Comparison of ENCODE assay signal across 23 mouse cellular contexts in genomic region chr3:103246627-103247260, GRCm38 (mm10). TPM values are rescaled to one million over a fixed set of nuclear protein-coding genes. Genes with fewer than 3 reads are reported as not detected.
A peak's percentile ranks its signal among the peaks of the same experiment; 100 is the strongest.
DNase-seq lines count a peak whose midpoint lies in the region; ATAC-seq lines count a peak whose summit lies in the region.
"Had no signal": no experiment of that assay in that cellular context is flagged by ENCODE, and none has a peak within 500 bp of the region (broad histone marks: within the 10 kb centered on the region; RNA-seq: fewer than 3 reads in every experiment).

No protein-coding gene starts in this region.

- H3K4me1 ChIP-seq in forebrain, embryonic 16.5 days (replicated peaks; ENCODE audit: control insufficient read depth, insufficient read depth, low read length): no peaks in the 10 kb centered on the region
- H3K4me1 ChIP-seq in forebrain, embryonic 10.5 days: no peaks in the 10 kb centered on the region
- H3K4me1 ChIP-seq in intestine, embryonic 15.5 days (replicated peaks): 0 out of 2 replicates have a peak, but pooled peaks cover 3% of the 10 kb centered on the region
- 0 out of 2 replicates have a peak, but pooled peaks cover 3% of the 10 kb centered on the region for H3K4me1 ChIP-seq in intestine, embryonic 16.5 days (ENCODE audit: control insufficient read depth, insufficient read depth, low read length)
- no peaks in the 10 kb centered on the region for H3K4me1 ChIP-seq in midbrain, embryonic 16.5 days (ENCODE audit: control insufficient read depth, insufficient read depth, low read length)
- H3K4me1 ChIP-seq: embryonic facial prominence, embryonic 13.5 days; limb, embryonic 12.5 days; liver, embryonic 12.5 days; midbrain, embryonic 10.5 days had no signal

- H3K27me3 ChIP-seq in forebrain, embryonic 16.5 days (replicated peaks; ENCODE audit: control insufficient read depth, insufficient read depth, low read length): no peaks in the 10 kb centered on the region
- no peaks in the 10 kb centered on the region for H3K27me3 ChIP-seq in forebrain, embryonic 10.5 days (ENCODE audit: poor library complexity, severe bottlenecking)
- H3K27me3 ChIP-seq in intestine, embryonic 15.5 days (replicated peaks): no peaks in the 10 kb centered on the region
- H3K27me3 ChIP-seq in intestine, embryonic 16.5 days (replicated peaks; ENCODE audit: control insufficient read depth, insufficient read depth, low read length): no peaks in the 10 kb centered on the region
- no peaks in the 10 kb centered on the region for H3K27me3 ChIP-seq in midbrain, embryonic 16.5 days (ENCODE audit: control insufficient read depth, insufficient read depth, low read depth, low read length)
- H3K27me3 ChIP-seq: embryonic facial prominence, embryonic 13.5 days; limb, embryonic 12.5 days; liver, embryonic 12.5 days had no signal

- no peak overlapping the region for H3K4me2 ChIP-seq in forebrain, embryonic 16.5 days (ENCODE audit: low read length)
- no peak overlapping the region for H3K4me2 ChIP-seq in intestine, embryonic 15.5 days (replicated peaks)
- no peak overlapping the region for H3K4me2 ChIP-seq in intestine, embryonic 16.5 days (ENCODE audit: low read depth, low read length)
- no peak overlapping the region for H3K4me2 ChIP-seq in midbrain, embryonic 16.5 days (ENCODE audit: low read length)
- H3K4me2 ChIP-seq: embryonic facial prominence, embryonic 13.5 days; heart, embryonic 11.5 days; limb, embryonic 12.5 days; liver, embryonic 12.5 days had no signal

- H3K36me3 ChIP-seq in forebrain, embryonic 16.5 days (ENCODE audit: control insufficient read depth, insufficient read depth): no peaks in the 10 kb centered on the region
- H3K36me3 ChIP-seq in forebrain, embryonic 10.5 days (replicated peaks): no peaks in the 10 kb centered on the region
- no peaks in the 10 kb centered on the region for H3K36me3 ChIP-seq in intestine, embryonic 15.5 days
- H3K36me3 ChIP-seq in intestine, embryonic 16.5 days (ENCODE audit: control insufficient read depth, insufficient read depth, low read length): no peaks in the 10 kb centered on the region
- no peaks in the 10 kb centered on the region for H3K36me3 ChIP-seq in midbrain, embryonic 16.5 days (ENCODE audit: control insufficient read depth, insufficient read depth, low read length)
- H3K36me3 ChIP-seq: embryonic facial prominence, embryonic 13.5 days; limb, embryonic 12.5 days; liver, embryonic 12.5 days; midbrain, embryonic 10.5 days had no signal

- DNase-seq in forebrain, embryonic 10.5 days (ENCODE audit: extremely low spot score, low spot score): no peak
- DNase-seq in right cerebral cortex, adult 18-20 months: peak; percentile 7
- DNase-seq in right cerebral cortex, postnatal 14 days: no peak
- DNase-seq: adrenal gland, postnatal 36 days; cerebellum, adult 18-20 months; cerebellum, postnatal 36 days; embryo, embryonic 11 days; gastrocnemius, adult 2 months; kidney, adult 2 months; kidney, postnatal 10 days; lung, adult 18-20 months had no signal

- ATAC-seq in forebrain, embryonic 16.5 days: 0 out of 2 replicates have a peak, but pooled peaks have one; percentile 45
- 0 out of 2 replicates have a peak, but pooled peaks have one; percentile 31 for ATAC-seq in intestine, embryonic 15.5 days
- ATAC-seq in intestine, embryonic 16.5 days: no peak
- 0 out of 2 replicates have a peak, but pooled peaks have one; percentile 37 for ATAC-seq in megakaryocyte-erythroid progenitor cell, adult 5-6 weeks (replicated peaks; ENCODE audit: low FRiP score, low TSS enrichment, poor library complexity, severe bottlenecking)
- no peak for ATAC-seq in midbrain, embryonic 16.5 days
- ATAC-seq: CD4-positive, CD25-positive, alpha-beta regulatory T cell, adult 4 months; liver, embryonic 12.5 days had no signal

- no peak overlapping the region for H3K9ac ChIP-seq in forebrain, embryonic 16.5 days (replicated peaks; ENCODE audit: low read depth, low read length)
- no peak overlapping the region for H3K9ac ChIP-seq in intestine, embryonic 15.5 days
- H3K9ac ChIP-seq in intestine, embryonic 16.5 days (ENCODE audit: low read depth, low read length): no peak overlapping the region
- H3K9ac ChIP-seq in midbrain, embryonic 16.5 days (ENCODE audit: low read depth, low read length): no peak overlapping the region
- H3K9ac ChIP-seq: embryonic facial prominence, embryonic 13.5 days; limb, embryonic 12.5 days; liver, embryonic 12.5 days had no signal

- H3K4me3 ChIP-seq in forebrain, embryonic 16.5 days (replicated peaks; ENCODE audit: low read length): no peak overlapping the region
- no peak overlapping the region for H3K4me3 ChIP-seq in forebrain, embryonic 10.5 days
- no peak overlapping the region for H3K4me3 ChIP-seq in intestine, embryonic 15.5 days (replicated peaks)
- no peak overlapping the region for H3K4me3 ChIP-seq in intestine, embryonic 16.5 days (ENCODE audit: low read length)
- no peak overlapping the region for H3K4me3 ChIP-seq in midbrain, embryonic 16.5 days (ENCODE audit: low read depth, low read length)
- H3K4me3 ChIP-seq: embryonic facial prominence, embryonic 13.5 days; erythroblast, embryonic 14.5 days; gastrocnemius, adult 2 months; limb, embryonic 12.5 days; liver, embryonic 12.5 days; midbrain, embryonic 10.5 days had no signal

- WGBS in forebrain, embryonic 16.5 days: 78% methylated on average over 17 of the region's 17 CpGs
- WGBS in forebrain, embryonic 10.5 days: 92% methylated on average over 17 of the region's 17 CpGs
- WGBS in intestine, embryonic 15.5 days: 61% methylated on average over 17 of the region's 17 CpGs
- 55% methylated on average over 17 of the region's 17 CpGs for WGBS in intestine, embryonic 16.5 days
- WGBS in midbrain, embryonic 16.5 days: 82% methylated on average over 17 of the region's 17 CpGs

- H3K9me3 ChIP-seq in forebrain, embryonic 16.5 days (ENCODE audit: control insufficient read depth, low read length): no peaks in the 10 kb centered on the region
- H3K9me3 ChIP-seq in forebrain, embryonic 10.5 days: no peaks in the 10 kb centered on the region
- no peaks in the 10 kb centered on the region for H3K9me3 ChIP-seq in intestine, embryonic 15.5 days
- H3K9me3 ChIP-seq in intestine, embryonic 16.5 days (ENCODE audit: control insufficient read depth, low read length): no peaks in the 10 kb centered on the region
- no peaks in the 10 kb centered on the region for H3K9me3 ChIP-seq in midbrain, embryonic 16.5 days (replicated peaks; ENCODE audit: control insufficient read depth, low read length, poor library complexity, severe bottlenecking)
- H3K9me3 ChIP-seq: embryonic facial prominence, embryonic 13.5 days; limb, embryonic 12.5 days; liver, embryonic 12.5 days; midbrain, embryonic 10.5 days had no signal

- no peak overlapping the region for H3K27ac ChIP-seq in forebrain, embryonic 16.5 days (ENCODE audit: low read length)
- no peak overlapping the region for H3K27ac ChIP-seq in forebrain, embryonic 10.5 days
- no peak overlapping the region for H3K27ac ChIP-seq in intestine, embryonic 15.5 days
- H3K27ac ChIP-seq in intestine, embryonic 16.5 days (ENCODE audit: low read length): no peak overlapping the region
- no peak overlapping the region for H3K27ac ChIP-seq in midbrain, embryonic 16.5 days (ENCODE audit: low read length)
- H3K27ac ChIP-seq: embryonic facial prominence, embryonic 13.5 days; gastrocnemius, adult 2 months; limb, embryonic 12.5 days; liver, embryonic 12.5 days; midbrain, embryonic 10.5 days had no signal

RNA-seq across cellular contexts. Expression of gene Trim33, which starts 32.3 kb away (rescaled TPM):
- 27.4 and 39.1 TPM in 2 replicates for polyA plus RNA-seq in forebrain, embryonic 16.5 days (2015; fragmentation: Nextera tagmentation; extraction: Ambion mirVana)
- 31.1 TPM in 2 replicates for polyA plus RNA-seq in forebrain, embryonic 10.5 days (2016; fragmentation: Nextera tagmentation; extraction: Ambion mirVana)
- 17.1 and 18.1 TPM in 2 replicates for polyA plus RNA-seq in intestine, embryonic 15.5 days (2015; fragmentation: Nextera tagmentation; extraction: Ambion mirVana)
- polyA plus RNA-seq in intestine, embryonic 16.5 days (2015; fragmentation: Nextera tagmentation; extraction: Ambion mirVana): 11.6 and 12.3 TPM in 2 replicates
- 87.1 and 90.4 TPM in 2 replicates for total RNA-seq in megakaryocyte-erythroid progenitor cell, adult 5-6 weeks (2014; fragmentation: Nextera tagmentation)
- 68.0 and 93.9 TPM in 2 replicates for total RNA-seq in megakaryocyte-erythroid progenitor cell, adult 5-6 weeks (2017)
- 32.0 and 32.4 TPM in 2 replicates for polyA plus RNA-seq in midbrain, embryonic 16.5 days (2015; fragmentation: Nextera tagmentation; extraction: Ambion mirVana)

Comparison
In these comparisons a context has a peak if more than half of its experiments do, and no peak if none do; other contexts are left out.
1. ATAC-seq: peak in forebrain, embryonic 16.5 days (single experiment), intestine, embryonic 15.5 days (single experiment) and megakaryocyte-erythroid progenitor cell, adult 5-6 weeks (single experiment); none in intestine, embryonic 16.5 days (single experiment) and midbrain, embryonic 16.5 days (single experiment).